Mouse (Mus musculus): Measurements from ENCODE around the gene Peli1.
A peak's percentile ranks its signal among the peaks of the same experiment; 100 is the strongest.

Gene Peli1

GRCm38 (mm10) chr11:21091428-21092405, 626 bp downstream of the Peli1 start:
- DNase-seq (ENCODE audit: low read depth in 2 of 2, low spot score in 2 of 2) = peak; percentile 44 to 52

GRCm38 (mm10) chr11:21092621-21093020, 1.5 kb downstream of the Peli1 start:
- DNase-seq (ENCODE audit: low read depth in 2 of 2, low spot score in 2 of 2) = no peak

- no peak for DNase-seq (ENCODE audit: low read depth in 2 of 2, low spot score in 2 of 2)
Observed at GRCm38 (mm10) chr11:21093081-21093815, 2.2 kb downstream of the Peli1 start.

- DNase-seq (ENCODE audit: low read depth in 2 of 2, low spot score in 2 of 2) = peak in 1 of 2 experiments; percentile 47
Observed at GRCm38 (mm10) chr11:21096590-21096989, 5.5 kb downstream of the Peli1 start.

- DNase-seq (ENCODE audit: low read depth in 2 of 2, low spot score in 2 of 2) = no peak
Observed at GRCm38 (mm10) chr11:21098457-21098856, 7.4 kb downstream of the Peli1 start.

GRCm38 (mm10) chr11:21100704-21101103, 9.6 kb downstream of the Peli1 start:
- no peak for DNase-seq (ENCODE audit: low read depth in 2 of 2, low spot score in 2 of 2)

- DNase-seq (ENCODE audit: low read depth in 2 of 2, low spot score in 2 of 2) = no peak
Observed at GRCm38 (mm10) chr11:21101286-21101685, 10.2 kb downstream of the Peli1 start.

GRCm38 (mm10) chr11:21102273-21103005, 11.3 kb downstream of the Peli1 start:
- no peak for DNase-seq (ENCODE audit: low read depth in 2 of 2, low spot score in 2 of 2)

GRCm38 (mm10) chr11:21103186-21103585, 12.1 kb downstream of the Peli1 start:
- peak in 1 of 2 experiments; percentile 42 for DNase-seq (ENCODE audit: low read depth in 2 of 2, low spot score in 2 of 2)

- DNase-seq (ENCODE audit: low read depth in 2 of 2, low spot score in 2 of 2) = no peak
Observed at GRCm38 (mm10) chr11:21105393-21105792, 14.3 kb downstream of the Peli1 start.

- DNase-seq (ENCODE audit: low read depth in 2 of 2, low spot score in 2 of 2) = no peak
Observed at GRCm38 (mm10) chr11:21107120-21107519, 16.0 kb downstream of the Peli1 start.

- no peak for DNase-seq (ENCODE audit: low read depth in 2 of 2, low spot score in 2 of 2)
Observed at GRCm38 (mm10) chr11:21109279-21109678, 18.2 kb downstream of the Peli1 start.

- DNase-seq (ENCODE audit: low read depth in 2 of 2, low spot score in 2 of 2) = no peak
Observed at GRCm38 (mm10) chr11:21114516-21114915, 23.4 kb downstream of the Peli1 start.

GRCm38 (mm10) chr11:21115804-21116203, 24.7 kb downstream of the Peli1 start:
- no peak for DNase-seq (ENCODE audit: low read depth in 2 of 2, low spot score in 2 of 2)

- DNase-seq (ENCODE audit: low read depth in 2 of 2, low spot score in 2 of 2) = no peak
Observed at GRCm38 (mm10) chr11:21116623-21117295, 25.7 kb downstream of the Peli1 start.

GRCm38 (mm10) chr11:21121737-21122136, 30.6 kb downstream of the Peli1 start:
- DNase-seq (ENCODE audit: low read depth in 2 of 2, low spot score in 2 of 2) = no peak

GRCm38 (mm10) chr11:21122399-21122798, 31.3 kb downstream of the Peli1 start:
- no peak for DNase-seq (ENCODE audit: low read depth in 2 of 2, low spot score in 2 of 2)

- DNase-seq (ENCODE audit: low read depth in 2 of 2, low spot score in 2 of 2) = no peak
Observed at GRCm38 (mm10) chr11:21131692-21132091, 40.6 kb downstream of the Peli1 start.

GRCm38 (mm10) chr11:21134875-21135451, 43.9 kb downstream of the Peli1 start:
- no peak for DNase-seq (ENCODE audit: low read depth in 2 of 2, low spot score in 2 of 2)

GRCm38 (mm10) chr11:21139453-21139852, 48.4 kb downstream of the Peli1 start:
- DNase-seq (ENCODE audit: low read depth in 2 of 2, low spot score in 2 of 2) = no peak

All from CD8-positive naive resting alpha-beta T cell, adult 2 months (primary cell).